Mouse (Mus musculus) T-helper 2 cell (primary cell): ENCODE measurements at regions not wholly inside any gene's neighbourhood (a gene's known extent, or its start where the extent isn't known, plus 50 kb on each side); places are given as distances from the start of the nearest gene placed in this dataset.
"Not testable (repeated sequence)": the region's sequence is repeated elsewhere in the genome, so short reads cannot be mapped to it uniquely, and the experiment has no call there.

Experiments
- in situ Hi-C: fragments of 300-600 bp; cut with MboI, MseI; formaldehyde crosslinking; loops from one replicate; pipeline ENCODE4 v1.15.1; 2025; ENCODE audit warnings: high pct_unique_total_duplicates

GRCm38 (mm10) chrX:154717526-154717925 is 138.4 kb upstream of the Samt2 start:
- in situ Hi-C loops: not testable (repeated sequence)

GRCm38 (mm10) chrX:154713641-154714255 is 134.6 kb upstream of the Samt2 start:
- in situ Hi-C loops: no loop called here

GRCm38 (mm10) chrX:154712576-154712975 is 133.4 kb upstream of the Samt2 start:
- in situ Hi-C loops: not testable (repeated sequence)

- in situ Hi-C loops: loop anchor here (5.0 kb wide), 1 partner anchor 1838 kb away; no protein-coding TSS in a partner anchor
Measured at GRCm38 (mm10) chrX:154670529-154670928, 91.4 kb upstream of the Samt2 start.
